Mouse (Mus musculus) left cerebral cortex, adult 18-20 months (tissue): ENCODE data around the gene Sde2. TPM values are rescaled to one million over a fixed set of nuclear protein-coding genes. Genes with fewer than 3 reads are reported as not detected.
"Not testable (repeated sequence)": the region's sequence is repeated elsewhere in the genome, so short reads cannot be mapped to it uniquely, and the experiment has no call there.

Experiments
- DNase-seq, 2 experiments: peaks; one replicate each; pipeline ENCODE4 v3.0.0; 2021 to 2022; ENCODE audit warnings: low spot score in 2 of 2, mixed read lengths in 1 of 2
- total RNA-seq, 2 experiments: library from RNA; stranded (reverse); gene quantifications; 2 replicates each; pipeline ENCODE4 v1.2.3; 2021

Sde2 gene
- total RNA-seq, 2 experiments from 2014 or later, result 20.9 to 25.7 TPM

GRCm38 (mm10) chr1:180881768-180882167 lies 30.8 kb downstream of the Sde2 start:
- DNase-seq, result no peak

GRCm38 (mm10) chr1:180883731-180884130 lies 32.8 kb downstream of the Sde2 start:
- DNase-seq, result no peak

GRCm38 (mm10) chr1:180884484-180884883 lies 33.6 kb downstream of the Sde2 start:
- no peak for DNase-seq

GRCm38 (mm10) chr1:180888556-180889042 lies 37.7 kb downstream of the Sde2 start:
- no peak for DNase-seq

- DNase-seq, result no peak
Observed at GRCm38 (mm10) chr1:180889172-180889571, 38.2 kb downstream of the Sde2 start.

GRCm38 (mm10) chr1:180889841-180890240 lies 38.9 kb downstream of the Sde2 start:
- DNase-seq, result no peak

GRCm38 (mm10) chr1:180892808-180893207 lies 41.9 kb downstream of the Sde2 start, which contains the start of gene Lefty2:
Lefty2 (plus strand) TSS chr1:180893108.
- no peak for DNase-seq

- DNase-seq, result not testable (repeated sequence)
Observed at GRCm38 (mm10) chr1:180894088-180894987, 43.4 kb downstream of the Sde2 start.

- no peak for DNase-seq
Observed at GRCm38 (mm10) chr1:180901107-180901506, 50.2 kb downstream of the Sde2 start.

GRCm38 (mm10) chr1:180902915-180903314 lies 52.0 kb downstream of the Sde2 start:
- no peak for DNase-seq

GRCm38 (mm10) chr1:180903666-180904038 lies 52.7 kb downstream of the Sde2 start:
- DNase-seq, result no peak

- peak; percentile 93 to 94 for DNase-seq
Observed at GRCm38 (mm10) chr1:180904039-180904814, 53.3 kb downstream of the Sde2 start, which contains the start of gene Pycr2. Pycr2 (plus strand) TSS chr1:180904293.

GRCm38 (mm10) chr1:180904815-180905080 lies 53.8 kb downstream of the Sde2 start:
- no peak for DNase-seq

- DNase-seq, result no peak
Observed at GRCm38 (mm10) chr1:180905307-180905706, 54.4 kb downstream of the Sde2 start.

- no peak for DNase-seq
Observed at GRCm38 (mm10) chr1:180905876-180906275, 54.9 kb downstream of the Sde2 start.

GRCm38 (mm10) chr1:180906461-180907147 lies 55.7 kb downstream of the Sde2 start:
- DNase-seq, result no peak

GRCm38 (mm10) chr1:180911138-180911537 lies 60.2 kb downstream of the Sde2 start:
- DNase-seq, result no peak

- no peak for DNase-seq
Observed at GRCm38 (mm10) chr1:180911653-180912287, 60.8 kb downstream of the Sde2 start.

- DNase-seq, result no peak
Observed at GRCm38 (mm10) chr1:180912792-180913191, 61.9 kb downstream of the Sde2 start.

- DNase-seq, result no peak
Observed at GRCm38 (mm10) chr1:180913797-180914196, 62.9 kb downstream of the Sde2 start.

GRCm38 (mm10) chr1:180916425-180916824 lies 65.5 kb downstream of the Sde2 start:
- no peak for DNase-seq
